Mouse (Mus musculus) stomach, postnatal 0 days (tissue): ENCODE data around the gene Rab1a.

ENCODE experiments used
- CTCF ChIP-seq: IDR thresholded peaks from 2 replicates; pipeline ENCODE4 v1.5.1; 2016; ENCODE audit warnings: antibody characterized with exemption, low read depth, mild to moderate bottlenecking, moderate library complexity
- EP300 ChIP-seq: optimal IDR thresholded peaks from 2 replicates; pipeline ENCODE3; 2016; ENCODE audit warnings: antibody characterized with exemption

DNA sequence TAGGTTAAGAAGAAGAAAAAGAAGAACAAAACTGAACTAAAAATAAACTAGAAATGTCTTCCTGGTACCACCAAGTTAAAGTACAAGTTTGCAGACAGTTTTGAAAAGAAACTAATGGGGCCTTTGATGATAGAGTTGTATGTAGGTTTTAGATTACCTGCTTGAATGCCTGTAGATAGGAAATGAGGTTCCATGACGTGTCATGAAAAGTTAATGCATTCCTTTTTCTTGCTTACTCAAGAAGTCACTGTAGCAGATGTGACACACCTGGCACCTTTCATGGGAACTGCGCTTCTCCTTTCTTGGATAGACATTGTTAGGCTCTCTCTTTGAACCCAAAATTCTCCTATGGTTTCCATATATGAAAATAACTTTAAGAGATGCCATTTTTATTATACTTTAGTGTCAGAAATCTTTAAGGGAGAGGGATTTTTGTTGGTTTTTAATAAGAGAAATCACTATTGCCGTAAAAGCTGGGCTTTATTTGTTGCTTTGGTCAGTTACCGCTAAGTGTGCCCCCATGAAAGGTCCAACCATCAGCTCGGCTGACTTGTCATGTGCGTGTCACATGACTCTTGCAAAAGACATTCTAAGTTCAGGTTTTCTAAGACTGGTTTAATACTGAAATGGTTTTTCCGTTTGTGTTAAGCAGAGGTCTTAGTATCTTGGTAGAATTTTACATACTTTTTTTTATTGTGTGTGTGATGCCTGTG lies 1.2 kb downstream of the Rab1a start:
- TF ChIP-seq CTCF, result no peak
- TF ChIP-seq EP300, result no peak
